Mouse (Mus musculus): ENCODE data around the gene Slc52a3. TPM values are rescaled to one million over a fixed set of nuclear protein-coding genes. Genes with fewer than 3 reads are reported as not detected.
"Not testable (repeated sequence)": the region's sequence is repeated elsewhere in the genome, so short reads cannot be mapped to it uniquely, and the experiment has no call there.

The Slc52a3 gene
- polyA plus RNA-seq, 1 experiment, result 2.6 TPM

GRCm38 (mm10) chr2:151991446-151991845, 4.9 kb upstream of the Slc52a3 start:
- Histone ChIP-seq H3K4me1 (ENCODE audit: control insufficient read depth, insufficient read depth, low read length) (peaks cover 2% of the 10 kb centered on the region), H3K9me3 (replicated peaks; ENCODE audit: control insufficient read depth, insufficient read depth, low read length, poor library complexity, severe bottlenecking) (no peaks in the 10 kb centered on the region), H3K4me3 (ENCODE audit: low read depth, low read length) (no peak overlapping the region), H3K27ac (ENCODE audit: insufficient read depth, low read length) (peak overlapping the region; percentile 18), H3K36me3 (ENCODE audit: control insufficient read depth, insufficient read depth, low read length, poor library complexity, severe bottlenecking) (no peaks in the 10 kb centered on the region), H3K27me3 (ENCODE audit: control insufficient read depth, insufficient read depth, low read length, poor library complexity, severe bottlenecking) (no peaks in the 10 kb centered on the region), H3K9ac (ENCODE audit: low read depth, poor library complexity, severe bottlenecking) (no peak overlapping the region)
- no peak for TF ChIP-seq POLR2A (IDR thresholded peaks at IDR 0.05; ENCODE audit: insufficient read depth, low read length)
- no peak for TF ChIP-seq EP300 (IDR thresholded peaks at IDR 0.05; ENCODE audit: insufficient read depth, low read depth, low read length)
- no peak for TF ChIP-seq CTCF (IDR thresholded peaks at IDR 0.05; ENCODE audit: low read depth, low read length)

- TF ChIP-seq CTCF (IDR thresholded peaks at IDR 0.05; ENCODE audit: low read depth, low read length) (peak; percentile 90), POLR2A (IDR thresholded peaks at IDR 0.05; ENCODE audit: insufficient read depth, low read length) (no peak), EP300 (IDR thresholded peaks at IDR 0.05; ENCODE audit: insufficient read depth, low read depth, low read length) (no peak)
- Histone ChIP-seq H3K27ac (ENCODE audit: insufficient read depth, low read length) (no peak overlapping the region), H3K27me3 (ENCODE audit: control insufficient read depth, insufficient read depth, low read length, poor library complexity, severe bottlenecking) (no peaks in the 10 kb centered on the region), H3K4me1 (ENCODE audit: control insufficient read depth, insufficient read depth, low read length) (peaks cover 2% of the 10 kb centered on the region), H3K9me3 (replicated peaks; ENCODE audit: control insufficient read depth, insufficient read depth, low read length, poor library complexity, severe bottlenecking) (no peaks in the 10 kb centered on the region), H3K36me3 (ENCODE audit: control insufficient read depth, insufficient read depth, low read length, poor library complexity, severe bottlenecking) (no peaks in the 10 kb centered on the region), H3K4me3 (ENCODE audit: low read depth, low read length) (no peak overlapping the region), H3K9ac (ENCODE audit: low read depth, poor library complexity, severe bottlenecking) (no peak overlapping the region)
Measured at GRCm38 (mm10) chr2:151994350-151995122, 1.8 kb upstream of the Slc52a3 start.

GRCm38 (mm10) chr2:151997190-151997575, 872 bp downstream of the Slc52a3 start:
- not testable (repeated sequence) for H3K4me3 ChIP-seq (ENCODE audit: low read depth, low read length); H3K4me1 ChIP-seq (ENCODE audit: control insufficient read depth, insufficient read depth, low read length); H3K27ac ChIP-seq (ENCODE audit: insufficient read depth, low read length); H3K9ac ChIP-seq (ENCODE audit: low read depth, poor library complexity, severe bottlenecking); H3K9me3 ChIP-seq (replicated peaks; ENCODE audit: control insufficient read depth, insufficient read depth, low read length, poor library complexity, severe bottlenecking); H3K27me3 ChIP-seq (ENCODE audit: control insufficient read depth, insufficient read depth, low read length, poor library complexity, severe bottlenecking); H3K36me3 ChIP-seq (ENCODE audit: control insufficient read depth, insufficient read depth, low read length, poor library complexity, severe bottlenecking)

GRCm38 (mm10) chr2:151997776-151998504, 1.6 kb downstream of the Slc52a3 start:
- Histone ChIP-seq H3K27ac (ENCODE audit: insufficient read depth, low read length) (no peak overlapping the region), H3K9me3 (replicated peaks; ENCODE audit: control insufficient read depth, insufficient read depth, low read length, poor library complexity, severe bottlenecking) (no peaks in the 10 kb centered on the region), H3K4me1 (ENCODE audit: control insufficient read depth, insufficient read depth, low read length) (no peaks in the 10 kb centered on the region), H3K27me3 (ENCODE audit: control insufficient read depth, insufficient read depth, low read length, poor library complexity, severe bottlenecking) (no peaks in the 10 kb centered on the region), H3K4me3 (ENCODE audit: low read depth, low read length) (no peak overlapping the region), H3K36me3 (ENCODE audit: control insufficient read depth, insufficient read depth, low read length, poor library complexity, severe bottlenecking) (no peaks in the 10 kb centered on the region), H3K9ac (ENCODE audit: low read depth, poor library complexity, severe bottlenecking) (no peak overlapping the region)
- TF ChIP-seq CTCF (IDR thresholded peaks at IDR 0.05; ENCODE audit: low read depth, low read length), result no peak
- TF ChIP-seq EP300 (IDR thresholded peaks at IDR 0.05; ENCODE audit: insufficient read depth, low read depth, low read length), result no peak
- no peak for TF ChIP-seq POLR2A (IDR thresholded peaks at IDR 0.05; ENCODE audit: insufficient read depth, low read length)

- TF ChIP-seq CTCF (IDR thresholded peaks at IDR 0.05; ENCODE audit: low read depth, low read length), result no peak
- no peak for TF ChIP-seq POLR2A (IDR thresholded peaks at IDR 0.05; ENCODE audit: insufficient read depth, low read length)
- TF ChIP-seq EP300 (IDR thresholded peaks at IDR 0.05; ENCODE audit: insufficient read depth, low read depth, low read length), result no peak
- no peak overlapping the region for H3K4me3 ChIP-seq (ENCODE audit: low read depth, low read length)
- no peaks in the 10 kb centered on the region for H3K9me3 ChIP-seq (replicated peaks; ENCODE audit: control insufficient read depth, insufficient read depth, low read length, poor library complexity, severe bottlenecking)
- H3K4me1 ChIP-seq (ENCODE audit: control insufficient read depth, insufficient read depth, low read length), result no peaks in the 10 kb centered on the region
- H3K27ac ChIP-seq (ENCODE audit: insufficient read depth, low read length), result no peak overlapping the region
- H3K36me3 ChIP-seq (ENCODE audit: control insufficient read depth, insufficient read depth, low read length, poor library complexity, severe bottlenecking), result no peaks in the 10 kb centered on the region
- H3K27me3 ChIP-seq (ENCODE audit: control insufficient read depth, insufficient read depth, low read length, poor library complexity, severe bottlenecking), result no peaks in the 10 kb centered on the region
- H3K9ac ChIP-seq (ENCODE audit: low read depth, poor library complexity, severe bottlenecking), result no peak overlapping the region
Measured at GRCm38 (mm10) chr2:151998505-151998899, 2.2 kb downstream of the Slc52a3 start.

- no peaks in the 10 kb centered on the region for H3K36me3 ChIP-seq (ENCODE audit: control insufficient read depth, insufficient read depth, low read length, poor library complexity, severe bottlenecking)
- no peak overlapping the region for H3K9ac ChIP-seq (ENCODE audit: low read depth, poor library complexity, severe bottlenecking)
- H3K27ac ChIP-seq (ENCODE audit: insufficient read depth, low read length), result no peak overlapping the region
- no peak for TF ChIP-seq CTCF (IDR thresholded peaks at IDR 0.05; ENCODE audit: low read depth, low read length)
- TF ChIP-seq POLR2A (IDR thresholded peaks at IDR 0.05; ENCODE audit: insufficient read depth, low read length), result no peak
- no peak for TF ChIP-seq EP300 (IDR thresholded peaks at IDR 0.05; ENCODE audit: insufficient read depth, low read depth, low read length)
- no peaks in the 10 kb centered on the region for H3K4me1 ChIP-seq (ENCODE audit: control insufficient read depth, insufficient read depth, low read length)
- H3K27me3 ChIP-seq (ENCODE audit: control insufficient read depth, insufficient read depth, low read length, poor library complexity, severe bottlenecking), result no peaks in the 10 kb centered on the region
- no peak overlapping the region for H3K4me3 ChIP-seq (ENCODE audit: low read depth, low read length)
- H3K9me3 ChIP-seq (replicated peaks; ENCODE audit: control insufficient read depth, insufficient read depth, low read length, poor library complexity, severe bottlenecking), result no peaks in the 10 kb centered on the region
Measured at GRCm38 (mm10) chr2:151998932-151999331, 2.6 kb downstream of the Slc52a3 start.

Measured in ES-Bruce4 (cell line).